Mouse (Mus musculus) CD4-positive, CD25-positive, alpha-beta regulatory T cell, adult 4 months (primary cell): ENCODE results near the gene Rxfp3. TPM values are rescaled to one million over a fixed set of nuclear protein-coding genes. Genes with fewer than 3 reads are reported as not detected.

Experiments
- ATAC-seq: one replicate; pipeline ENCODE4 v1.8.0; 2017
- polyA plus RNA-seq, 2 experiments: library from polyadenylated mRNA; unstranded; fragments of 100-300 nt; shearing (Covaris generic); gene quantifications; one replicate each; pipeline ENCODE4 v1.2.1; 2017

Rxfp3 gene
- not detected for polyA plus RNA-seq

GRCm38 (mm10) chr15:11037711-11038110 lies at the start of gene Rxfp3:
TSS of gene Rxfp3 (minus strand) at chr15:11037991.
- ATAC-seq, result no peak

GRCm38 (mm10) chr15:11084993-11085365 lies 47.2 kb upstream of the Rxfp3 start:
- no peak for ATAC-seq

GRCm38 (mm10) chr15:11084241-11084992 lies 46.6 kb upstream of the Rxfp3 start:
- ATAC-seq, result no peak

GRCm38 (mm10) chr15:11083678-11084077 lies 45.9 kb upstream of the Rxfp3 start:
- no peak for ATAC-seq

- no peak for ATAC-seq
Observed at GRCm38 (mm10) chr15:11082961-11083569, 45.3 kb upstream of the Rxfp3 start.

GRCm38 (mm10) chr15:11075726-11076361 lies 38.1 kb upstream of the Rxfp3 start:
- ATAC-seq, result no peak

- no peak for ATAC-seq
Observed at GRCm38 (mm10) chr15:11067891-11068290, 30.1 kb upstream of the Rxfp3 start.

GRCm38 (mm10) chr15:11066299-11066698 lies 28.5 kb upstream of the Rxfp3 start:
- no peak for ATAC-seq

- no peak for ATAC-seq
Observed at GRCm38 (mm10) chr15:11065528-11066171, 27.9 kb upstream of the Rxfp3 start.

GRCm38 (mm10) chr15:11064558-11065411 lies 27.0 kb upstream of the Rxfp3 start, which contains the start of gene Adamts12:
TSS of gene Adamts12 (plus strand) at chr15:11064790.
- no peak for ATAC-seq

- ATAC-seq, result no peak
Observed at GRCm38 (mm10) chr15:11064160-11064557, 26.4 kb upstream of the Rxfp3 start.

- ATAC-seq, result no peak
Observed at GRCm38 (mm10) chr15:11062903-11063302, 25.1 kb upstream of the Rxfp3 start.

- ATAC-seq, result no peak
Observed at GRCm38 (mm10) chr15:11054440-11055080, 16.8 kb upstream of the Rxfp3 start.

- ATAC-seq, result no peak
Observed at GRCm38 (mm10) chr15:11053678-11054439, 16.1 kb upstream of the Rxfp3 start.

- no peak for ATAC-seq
Observed at GRCm38 (mm10) chr15:11042828-11043227, 5.0 kb upstream of the Rxfp3 start.

GRCm38 (mm10) chr15:11041229-11041628 lies 3.4 kb upstream of the Rxfp3 start:
- no peak for ATAC-seq

GRCm38 (mm10) chr15:11040067-11040466 lies 2.3 kb upstream of the Rxfp3 start:
- no peak for ATAC-seq

GRCm38 (mm10) chr15:11038476-11038875 lies 685 bp upstream of the Rxfp3 start:
- no peak for ATAC-seq

- ATAC-seq, result no peak
Observed at GRCm38 (mm10) chr15:11037376-11037695, 455 bp downstream of the Rxfp3 start.

GRCm38 (mm10) chr15:11036535-11037375 lies 1.0 kb downstream of the Rxfp3 start:
- no peak for ATAC-seq
